Mouse (Mus musculus): ENCODE measurements at regions not wholly inside any gene's neighbourhood (a gene's known extent, or its start where the extent isn't known, plus 50 kb on each side); places are given as distances from the start of the nearest gene placed in this dataset.

GRCm38 (mm10) chr4:30408525-30408924, 1555.4 kb upstream of the Map3k7 start:
- no peak for DNase-seq (ENCODE audit: low spot score)

- no peak for DNase-seq (ENCODE audit: low spot score)
Measured at GRCm38 (mm10) chr4:30447644-30448043, 1516.3 kb upstream of the Map3k7 start.

GRCm38 (mm10) chr4:30450395-30450794, 1513.5 kb upstream of the Map3k7 start:
- no peak for DNase-seq (ENCODE audit: low spot score)

- no peak for DNase-seq (ENCODE audit: low spot score)
Measured at GRCm38 (mm10) chr4:30467336-30467933, 1496.5 kb upstream of the Map3k7 start.

- DNase-seq (ENCODE audit: low spot score), result no peak
Measured at GRCm38 (mm10) chr4:30476621-30477020, 1487.3 kb upstream of the Map3k7 start.

- peak; percentile 41 for DNase-seq (ENCODE audit: low spot score)
Measured at GRCm38 (mm10) chr4:30500067-30500670, 1463.7 kb upstream of the Map3k7 start.
